Mouse (Mus musculus): ENCODE measurements around the gene Esrrg.

- TF ChIP-seq CTCF (conservative IDR thresholded peaks at IDR 0.05; ENCODE audit: low read length) (no peak), POU5F1 (IDR thresholded peaks at IDR 0.05; ENCODE audit: borderline replicate concordance, low read length) (no peak), NANOG (IDR thresholded peaks at IDR 0.05; ENCODE audit: borderline replicate concordance, low read length) (no peak)
Observed at GRCm38 (mm10) chr1:187737296-187737695, 128.7 kb downstream of the Esrrg start.

Data from E14TG2a.4 (cell line).